19 mouse cellular contexts compared by ENCODE assay signal in the genomic region with DNA sequence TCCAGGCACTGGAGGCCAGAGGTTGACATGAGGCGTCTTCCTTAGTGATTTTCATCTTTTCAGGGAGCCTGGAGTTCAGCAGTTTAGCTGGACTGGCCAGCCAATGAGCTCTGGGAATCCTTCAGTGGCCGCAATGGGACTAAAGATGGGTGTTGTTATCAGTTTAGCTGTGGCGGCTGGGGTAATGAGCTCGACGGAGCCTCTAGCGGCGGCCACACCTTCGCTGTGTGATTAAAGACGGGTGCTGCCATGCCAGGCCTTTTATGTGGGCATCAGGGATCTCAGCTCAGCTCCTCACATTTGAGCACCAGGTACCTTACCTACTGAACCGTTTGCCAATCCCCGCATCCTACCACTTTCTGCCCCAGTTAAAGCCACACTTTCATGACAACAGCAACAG. TPM values are rescaled to one million over a fixed set of nuclear protein-coding genes. Genes with fewer than 3 reads are reported as not detected.
"Had no signal": no experiment of that assay in that cellular context is flagged by ENCODE, and none has a peak within 500 bp of the region (broad histone marks: within the 10 kb centered on the region; RNA-seq: fewer than 3 reads in every experiment).

No protein-coding gene starts in this region.

- H3K36me3 ChIP-seq: neural tube, embryonic 15.5 days had no signal

- H3K4me2 ChIP-seq: lung, embryonic 15.5 days; midbrain, embryonic 12.5 days; neural tube, embryonic 13.5 days; neural tube, embryonic 15.5 days had no signal

- DNase-seq: liver, postnatal 0 days; lung, adult 2 months; lung, postnatal 14 days; lung, postnatal 4 days; midbrain, embryonic 14.5 days; right cerebral cortex, postnatal 14 days; thymus, adult 18-20 months; thymus, postnatal 14 days; thymus, postnatal 36 days had no signal

- H3K27ac ChIP-seq: liver, embryonic 14.5 days; lung, embryonic 15.5 days; midbrain, embryonic 10.5 days; midbrain, embryonic 12.5 days; neural tube, embryonic 13.5 days; neural tube, embryonic 15.5 days had no signal

- H3K9me3 ChIP-seq: lung, embryonic 15.5 days; megakaryocyte, embryonic 14.5 days; midbrain, embryonic 10.5 days; midbrain, embryonic 12.5 days; neural tube, embryonic 13.5 days; neural tube, embryonic 15.5 days had no signal

- H3K4me3 ChIP-seq: lung, embryonic 15.5 days; midbrain, embryonic 10.5 days; midbrain, embryonic 12.5 days; myocyte; neural tube, embryonic 13.5 days; neural tube, embryonic 15.5 days had no signal

- H3K4me1 ChIP-seq: lung, embryonic 15.5 days; midbrain, embryonic 10.5 days; midbrain, embryonic 12.5 days; neural tube, embryonic 13.5 days had no signal

- ATAC-seq: liver, postnatal 0 days; lung, postnatal 0 days; midbrain, embryonic 16.5 days had no signal

- H3K27me3 ChIP-seq: lung, embryonic 15.5 days; megakaryocyte, embryonic 14.5 days; midbrain, embryonic 12.5 days; neural tube, embryonic 13.5 days; neural tube, embryonic 15.5 days had no signal

- H3K9ac ChIP-seq: liver, embryonic 14.5 days; liver, postnatal 0 days; lung, embryonic 15.5 days; midbrain, embryonic 12.5 days; neural tube, embryonic 13.5 days; neural tube, embryonic 15.5 days had no signal

RNA-seq across cellular contexts. Expression of a gene that starts 23.5 kb away (rescaled TPM):
- polyA plus RNA-seq: midbrain, embryonic 16.5 days had no signal
